Mouse (Mus musculus): ENCODE measurements around the gene Sema6c. TPM values are rescaled to one million over a fixed set of nuclear protein-coding genes. Genes with fewer than 3 reads are reported as not detected.

The Sema6c gene
- polyA plus RNA-seq, 1 experiment from 2014 or later, result 33.1 TPM

- peaks cover 34% of the 10 kb centered on the region for H3K27me3 ChIP-seq (replicated peaks)
- no peak overlapping the region for H3K9ac ChIP-seq
- peaks cover 42% of the 10 kb centered on the region for H3K36me3 ChIP-seq (replicated peaks)
- peaks cover 10% of the 10 kb centered on the region for H3K4me1 ChIP-seq
- 0 out of 2 replicates have a peak overlapping the region, but pooled peaks have one; percentile 1 for H3K27ac ChIP-seq
- peak; percentile 46 for ATAC-seq (replicated peaks)
- peak overlapping the region; percentile 24 for H3K4me2 ChIP-seq
- 8% methylated on average over 58 of the region's 58 CpGs for WGBS
- peak overlapping the region; percentile 6; the same call in 1 of the 2 replicates for H3K4me3 ChIP-seq
- no peaks in the 10 kb centered on the region for H3K9me3 ChIP-seq
These were observed 13.1 kb downstream of the Sema6c start for GRCm38 (mm10) chr3:95173256-95173949.

GRCm38 (mm10) chr3:95174011-95174592 lies 13.8 kb downstream of the Sema6c start:
- Histone ChIP-seq H3K4me2 (peak overlapping the region; percentile 21; the same call in 1 of the 2 replicates), H3K27me3 (replicated peaks) (peaks cover 27% of the 10 kb centered on the region), H3K9me3 (no peaks in the 10 kb centered on the region), H3K27ac (no peak overlapping the region), H3K4me1 (peaks cover 10% of the 10 kb centered on the region), H3K36me3 (replicated peaks) (peaks cover 35% of the 10 kb centered on the region), H3K4me3 (no peak overlapping the region), H3K9ac (no peak overlapping the region)
- peak; percentile 37 for ATAC-seq (replicated peaks)
- WGBS, result 9% methylated on average over 16 of the region's 16 CpGs

- H3K9ac ChIP-seq, result no peak overlapping the region
- 0 out of 2 replicates have a peak, but pooled peaks cover 4% of the 10 kb centered on the region for H3K27me3 ChIP-seq (replicated peaks)
- H3K4me3 ChIP-seq, result no peak overlapping the region
- H3K4me2 ChIP-seq, result no peak overlapping the region
- 63% methylated on average over 3 of the region's 3 CpGs for WGBS
- no peak for ATAC-seq (replicated peaks)
- peaks cover 10% of the 10 kb centered on the region for H3K4me1 ChIP-seq
- peaks cover 11% of the 10 kb centered on the region; the same call in 1 of the 2 replicates for H3K36me3 ChIP-seq (replicated peaks)
- H3K27ac ChIP-seq, result no peak overlapping the region
- no peaks in the 10 kb centered on the region for H3K9me3 ChIP-seq
These were observed 16.2 kb downstream of the Sema6c start for GRCm38 (mm10) chr3:95176500-95176899.

- WGBS, result 80% methylated on average over 6 of the region's 6 CpGs
- Histone ChIP-seq H3K4me2 (no peak overlapping the region), H3K9ac (no peak overlapping the region), H3K4me3 (no peak overlapping the region), H3K4me1 (peaks cover 10% of the 10 kb centered on the region), H3K27me3 (replicated peaks) (no peaks in the 10 kb centered on the region), H3K27ac (no peak overlapping the region), H3K36me3 (replicated peaks) (peaks cover 4% of the 10 kb centered on the region; the same call in 1 of the 2 replicates), H3K9me3 (no peaks in the 10 kb centered on the region)
- no peak for ATAC-seq (replicated peaks)
These were observed 17.3 kb downstream of the Sema6c start for GRCm38 (mm10) chr3:95177583-95177982.

GRCm38 (mm10) chr3:95178948-95179347 lies 18.7 kb downstream of the Sema6c start:
- WGBS, result 92% methylated on average over 5 of the region's 5 CpGs

GRCm38 (mm10) chr3:95179890-95180289 lies 19.6 kb downstream of the Sema6c start:
- 79% methylated on average over 3 of the region's 3 CpGs for WGBS
- H3K9ac ChIP-seq, result no peak overlapping the region
- no peaks in the 10 kb centered on the region for H3K9me3 ChIP-seq
- no peak overlapping the region for H3K4me2 ChIP-seq
- no peaks in the 10 kb centered on the region for H3K36me3 ChIP-seq (replicated peaks)
- no peaks in the 10 kb centered on the region for H3K4me1 ChIP-seq
- H3K27me3 ChIP-seq (replicated peaks), result no peaks in the 10 kb centered on the region
- H3K27ac ChIP-seq, result no peak overlapping the region
- H3K4me3 ChIP-seq, result no peak overlapping the region
- no peak for ATAC-seq (replicated peaks)

More at GRCm38 (mm10) chr3:95178948-95179347, 18.7 kb downstream of the Sema6c start:
- Histone ChIP-seq H3K9ac (no peak overlapping the region), H3K4me3 (no peak overlapping the region), H3K27me3 (replicated peaks) (no peaks in the 10 kb centered on the region), H3K9me3 (no peaks in the 10 kb centered on the region), H3K4me1 (0 out of 2 replicates have a peak, but pooled peaks cover 2% of the 10 kb centered on the region), H3K36me3 (replicated peaks) (no peaks in the 10 kb centered on the region), H3K4me2 (no peak overlapping the region), H3K27ac (no peak overlapping the region)
- no peak for ATAC-seq (replicated peaks)

GRCm38 (mm10) chr3:95181841-95182240 lies 21.6 kb downstream of the Sema6c start:
- H3K27ac ChIP-seq, result no peak overlapping the region
- 0 out of 2 replicates have a peak, but pooled peaks cover 7% of the 10 kb centered on the region for H3K36me3 ChIP-seq (replicated peaks)
- no peaks in the 10 kb centered on the region for H3K27me3 ChIP-seq (replicated peaks)
- ATAC-seq (replicated peaks), result no peak
- WGBS, result 59% methylated on average over 1 of the region's 1 CpGs
- H3K4me1 ChIP-seq, result no peaks in the 10 kb centered on the region
- no peak overlapping the region for H3K9ac ChIP-seq
- H3K4me3 ChIP-seq, result no peak overlapping the region
- H3K9me3 ChIP-seq, result no peaks in the 10 kb centered on the region
- H3K4me2 ChIP-seq, result no peak overlapping the region

- H3K4me2 ChIP-seq, result no peak overlapping the region
- 91% methylated on average over 9 of the region's 9 CpGs for WGBS
- H3K27me3 ChIP-seq (replicated peaks), result no peaks in the 10 kb centered on the region
- ATAC-seq (replicated peaks), result no peak
- no peaks in the 10 kb centered on the region for H3K9me3 ChIP-seq
- H3K27ac ChIP-seq, result no peak overlapping the region
- no peaks in the 10 kb centered on the region for H3K4me1 ChIP-seq
- peaks cover 28% of the 10 kb centered on the region for H3K36me3 ChIP-seq (replicated peaks)
- no peak overlapping the region for H3K4me3 ChIP-seq
- no peak overlapping the region for H3K9ac ChIP-seq
These were observed 24.7 kb downstream of the Sema6c start for GRCm38 (mm10) chr3:95184796-95185577.

GRCm38 (mm10) chr3:95186100-95186499 lies 25.8 kb downstream of the Sema6c start:
- no peak overlapping the region for H3K4me2 ChIP-seq
- no peaks in the 10 kb centered on the region for H3K9me3 ChIP-seq
- peaks cover 28% of the 10 kb centered on the region for H3K36me3 ChIP-seq (replicated peaks)
- H3K27me3 ChIP-seq (replicated peaks), result no peaks in the 10 kb centered on the region
- 95% methylated on average over 2 of the region's 2 CpGs for WGBS
- no peak overlapping the region for H3K9ac ChIP-seq
- H3K4me3 ChIP-seq, result no peak overlapping the region
- no peak overlapping the region for H3K27ac ChIP-seq
- H3K4me1 ChIP-seq, result no peaks in the 10 kb centered on the region
- no peak for ATAC-seq (replicated peaks)

- Histone ChIP-seq H3K9ac (no peak overlapping the region), H3K4me2 (no peak overlapping the region), H3K9me3 (no peaks in the 10 kb centered on the region), H3K27ac (no peak overlapping the region), H3K4me3 (no peak overlapping the region), H3K36me3 (replicated peaks) (peaks cover 28% of the 10 kb centered on the region), H3K27me3 (replicated peaks) (no peaks in the 10 kb centered on the region), H3K4me1 (no peaks in the 10 kb centered on the region)
- ATAC-seq (replicated peaks), result no peak
- whole genome bisulfite sequencing, result 90% methylated on average over 6 of the region's 6 CpGs
These were observed 26.6 kb downstream of the Sema6c start for GRCm38 (mm10) chr3:95186888-95187287.

GRCm38 (mm10) chr3:95194721-95195135 lies 34.5 kb downstream of the Sema6c start:
- H3K4me3 ChIP-seq, result no peak overlapping the region
- no peak for ATAC-seq (replicated peaks)
- no peak overlapping the region for H3K27ac ChIP-seq

GRCm38 (mm10) chr3:95195772-95196171 lies 35.5 kb downstream of the Sema6c start:
- H3K9ac ChIP-seq, result no peak overlapping the region
- no peaks in the 10 kb centered on the region for H3K9me3 ChIP-seq
- H3K4me3 ChIP-seq, result no peak overlapping the region
- WGBS, result 89% methylated on average over 2 of the region's 2 CpGs
- ATAC-seq (replicated peaks), result no peak
- no peak overlapping the region for H3K27ac ChIP-seq
- H3K4me1 ChIP-seq, result no peaks in the 10 kb centered on the region
- peaks cover 9% of the 10 kb centered on the region for H3K36me3 ChIP-seq (replicated peaks)
- no peak overlapping the region for H3K4me2 ChIP-seq
- H3K27me3 ChIP-seq (replicated peaks), result no peaks in the 10 kb centered on the region

More at GRCm38 (mm10) chr3:95194721-95195135, 34.5 kb downstream of the Sema6c start:
- no peaks in the 10 kb centered on the region for H3K27me3 ChIP-seq (replicated peaks)
- H3K4me2 ChIP-seq, result no peak overlapping the region
- H3K9me3 ChIP-seq, result no peaks in the 10 kb centered on the region
- H3K9ac ChIP-seq, result no peak overlapping the region
- H3K4me1 ChIP-seq, result no peaks in the 10 kb centered on the region
- WGBS, result 78% methylated on average over 6 of the region's 6 CpGs
- peaks cover 6% of the 10 kb centered on the region for H3K36me3 ChIP-seq (replicated peaks)

Measured in midbrain, embryonic 15.5 days (tissue).